Mouse (Mus musculus) retina, adult 2 months (tissue): ENCODE measurements around the gene Bola1.

ENCODE experiments used
- DNase-seq: peaks from one replicate; pipeline ENCODE4 v3.0.0-alpha.2; 2012; ENCODE audit warnings: low read depth, low spot score

Bola1 gene

GRCm38 (mm10) chr3:96151836-96152235, 67.7 kb downstream of the Bola1 start:
- no peak for DNase-seq

GRCm38 (mm10) chr3:96147950-96148349, 71.6 kb downstream of the Bola1 start:
- DNase-seq = peak; percentile 52
